Mouse (Mus musculus): ENCODE results near the gene Arl5a. TPM values are rescaled to one million over a fixed set of nuclear protein-coding genes. Genes with fewer than 3 reads are reported as not detected.
A peak's percentile ranks its signal among the peaks of the same experiment; 100 is the strongest.

Arl5a gene
- total and polyA plus RNA-seq, 3 experiments: 10.0 to 33.9 (median 32.5) TPM

- Histone ChIP-seq H3K9ac (ENCODE audit: low read depth, low read length) (no peak overlapping the region), H3K79me2 (replicated peaks; ENCODE audit: control insufficient read depth, insufficient read depth, low read length) (no peaks in the 10 kb centered on the region), H3K27me3 (ENCODE audit: control insufficient read depth, insufficient read depth, low read length) (no peaks in the 10 kb centered on the region), H3K36me3 (ENCODE audit: control insufficient read depth, insufficient read depth, low read length) (no peaks in the 10 kb centered on the region), H3K27ac (no peak overlapping the region; the same call in none of the 2 replicates), H3K4me1 (ENCODE audit: control insufficient read depth, insufficient read depth, low read length) (peaks cover 7% of the 10 kb centered on the region), H3K4me3 (no peak overlapping the region)
- WGBS: 91% methylated on average over 4 of the region's 4 CpGs
- no peak for DNase-seq
- TF ChIP-seq POLR2A (IDR thresholded peaks at IDR 0.05; ENCODE audit: insufficient read depth, low read depth, low read length) (no peak), CTCF (IDR thresholded peaks at IDR 0.05) (no peak)
- intact Hi-C loops (cut with DNase I): no loop called here
Measured at GRCm38 (mm10) chr2:52438437-52438836, 13.7 kb upstream of the Arl5a start.

GRCm38 (mm10) chr2:52438013-52438412 is 13.3 kb upstream of the Arl5a start:
- no peaks in the 10 kb centered on the region for H3K79me2 ChIP-seq (replicated peaks; ENCODE audit: control insufficient read depth, insufficient read depth, low read length)
- H3K36me3 ChIP-seq (ENCODE audit: control insufficient read depth, insufficient read depth, low read length): no peaks in the 10 kb centered on the region
- peak overlapping the region; percentile 2 for H3K27ac ChIP-seq
- H3K27me3 ChIP-seq (ENCODE audit: control insufficient read depth, insufficient read depth, low read length): no peaks in the 10 kb centered on the region
- no peak overlapping the region for H3K9ac ChIP-seq (ENCODE audit: low read depth, low read length)
- TF ChIP-seq POLR2A (IDR thresholded peaks at IDR 0.05; ENCODE audit: insufficient read depth, low read depth, low read length) (no peak), EP300 (IDR thresholded peaks at IDR 0.05; ENCODE audit: insufficient read depth, low read depth, low read length) (peak; percentile 67; the same call in 1 of the 2 replicates), CTCF (IDR thresholded peaks at IDR 0.05) (no peak)
- intact Hi-C loops (cut with DNase I): no loop called here
- no peak overlapping the region for H3K4me3 ChIP-seq
- peak; percentile 69 to 78 for DNase-seq
- 7% methylated on average over 6 of the region's 6 CpGs for WGBS
- H3K4me1 ChIP-seq (ENCODE audit: control insufficient read depth, insufficient read depth, low read length): peaks cover 7% of the 10 kb centered on the region

- WGBS: 47% methylated on average over 14 of the region's 14 CpGs
- DNase-seq: no peak
- Histone ChIP-seq H3K4me3 (no peak overlapping the region), H3K27ac (no peak overlapping the region), H3K9ac (ENCODE audit: low read depth, low read length) (no peak overlapping the region), H3K79me2 (replicated peaks; ENCODE audit: control insufficient read depth, insufficient read depth, low read length) (no peaks in the 10 kb centered on the region), H3K4me1 (ENCODE audit: control insufficient read depth, insufficient read depth, low read length) (peaks cover 7% of the 10 kb centered on the region), H3K36me3 (ENCODE audit: control insufficient read depth, insufficient read depth, low read length) (no peaks in the 10 kb centered on the region), H3K27me3 (ENCODE audit: control insufficient read depth, insufficient read depth, low read length) (no peaks in the 10 kb centered on the region)
- TF ChIP-seq CTCF (IDR thresholded peaks at IDR 0.05) (no peak), EP300 (IDR thresholded peaks at IDR 0.05; ENCODE audit: insufficient read depth, low read depth, low read length) (no peak), POLR2A (IDR thresholded peaks at IDR 0.05; ENCODE audit: insufficient read depth, low read depth, low read length) (no peak)
- intact Hi-C loops (cut with DNase I): no loop called here
Measured at GRCm38 (mm10) chr2:52435919-52436632, 11.4 kb upstream of the Arl5a start.

GRCm38 (mm10) chr2:52433365-52433764 is 8.7 kb upstream of the Arl5a start:
- WGBS: 58% methylated on average over 7 of the region's 7 CpGs
- Histone ChIP-seq H3K27me3 (ENCODE audit: control insufficient read depth, insufficient read depth, low read length) (no peaks in the 10 kb centered on the region), H3K27ac (no peak overlapping the region), H3K36me3 (ENCODE audit: control insufficient read depth, insufficient read depth, low read length) (no peaks in the 10 kb centered on the region), H3K79me2 (replicated peaks; ENCODE audit: control insufficient read depth, insufficient read depth, low read length) (no peaks in the 10 kb centered on the region), H3K9ac (ENCODE audit: low read depth, low read length) (no peak overlapping the region), H3K4me3 (no peak overlapping the region), H3K4me1 (ENCODE audit: control insufficient read depth, insufficient read depth, low read length) (peaks cover 5% of the 10 kb centered on the region)
- TF ChIP-seq POLR2A (IDR thresholded peaks at IDR 0.05; ENCODE audit: insufficient read depth, low read depth, low read length) (no peak), CTCF (IDR thresholded peaks at IDR 0.05) (no peak), EP300 (IDR thresholded peaks at IDR 0.05; ENCODE audit: insufficient read depth, low read depth, low read length) (no peak)
- intact Hi-C loops (cut with DNase I): no loop called here
- peak; percentile 39 to 41 for DNase-seq

GRCm38 (mm10) chr2:52427383-52427782 is 2.7 kb upstream of the Arl5a start:
- Histone ChIP-seq H3K27ac (no peak overlapping the region), H3K27me3 (ENCODE audit: control insufficient read depth, insufficient read depth, low read length) (no peaks in the 10 kb centered on the region), H3K4me3 (no peak overlapping the region), H3K4me1 (ENCODE audit: control insufficient read depth, insufficient read depth, low read length) (peaks cover 4% of the 10 kb centered on the region), H3K36me3 (ENCODE audit: control insufficient read depth, insufficient read depth, low read length) (peaks cover 9% of the 10 kb centered on the region; the same call in 1 of the 2 replicates), H3K9ac (ENCODE audit: low read depth, low read length) (no peak overlapping the region), H3K79me2 (replicated peaks; ENCODE audit: control insufficient read depth, insufficient read depth, low read length) (peaks cover 2% of the 10 kb centered on the region; the same call in 1 of the 2 replicates)
- no peak for DNase-seq
- 77% methylated on average over 3 of the region's 3 CpGs for WGBS
- TF ChIP-seq CTCF (IDR thresholded peaks at IDR 0.05) (no peak), POLR2A (IDR thresholded peaks at IDR 0.05; ENCODE audit: insufficient read depth, low read depth, low read length) (no peak), EP300 (IDR thresholded peaks at IDR 0.05; ENCODE audit: insufficient read depth, low read depth, low read length) (no peak)
- intact Hi-C loops (cut with DNase I): loop anchor here (5.0 to 10.0 kb wide), 3 partner anchors 315 to 767 kb away; partner anchors contain the start of genes Arl6ip6, Prpf40a, Rif1 and Stam2

GRCm38 (mm10) chr2:52426041-52426440 is 1.3 kb upstream of the Arl5a start:
- Histone ChIP-seq H3K4me3 (no peak overlapping the region), H3K27me3 (ENCODE audit: control insufficient read depth, insufficient read depth, low read length) (no peaks in the 10 kb centered on the region), H3K9ac (ENCODE audit: low read depth, low read length) (no peak overlapping the region), H3K27ac (no peak overlapping the region), H3K79me2 (replicated peaks; ENCODE audit: control insufficient read depth, insufficient read depth, low read length) (peaks cover 5% of the 10 kb centered on the region), H3K36me3 (ENCODE audit: control insufficient read depth, insufficient read depth, low read length) (peaks cover 15% of the 10 kb centered on the region; the same call in 1 of the 2 replicates), H3K4me1 (ENCODE audit: control insufficient read depth, insufficient read depth, low read length) (peaks cover 12% of the 10 kb centered on the region)
- no peak for DNase-seq
- intact Hi-C loops (cut with DNase I): loop anchor here (5.0 to 10.0 kb wide), 3 partner anchors 316 to 769 kb away; partner anchors contain the start of genes Arl6ip6, Prpf40a, Rif1 and Stam2
- no peak for TF ChIP-seq EP300 (IDR thresholded peaks at IDR 0.05; ENCODE audit: insufficient read depth, low read depth, low read length)
- TF ChIP-seq POLR2A (IDR thresholded peaks at IDR 0.05; ENCODE audit: insufficient read depth, low read depth, low read length): no peak
- no peak for TF ChIP-seq CTCF (IDR thresholded peaks at IDR 0.05)
- 90% methylated on average over 3 of the region's 3 CpGs for WGBS
